Mouse (Mus musculus): ENCODE results near the gene Fancb. TPM values are rescaled to one million over a fixed set of nuclear protein-coding genes. Genes with fewer than 3 reads are reported as not detected.

Gene Fancb
- polyA plus RNA-seq (2012; rRNA removed) = 3.5 and 4.0 TPM in 2 replicates

GRCm38 (mm10) chrX:164980193-164980775 lies at the start of gene Fancb, which contains the start of gene Mospd2:
Fancb (plus strand) TSS chrX:164980592.
Mospd2 (minus strand) TSS chrX:164980375.

DNA sequence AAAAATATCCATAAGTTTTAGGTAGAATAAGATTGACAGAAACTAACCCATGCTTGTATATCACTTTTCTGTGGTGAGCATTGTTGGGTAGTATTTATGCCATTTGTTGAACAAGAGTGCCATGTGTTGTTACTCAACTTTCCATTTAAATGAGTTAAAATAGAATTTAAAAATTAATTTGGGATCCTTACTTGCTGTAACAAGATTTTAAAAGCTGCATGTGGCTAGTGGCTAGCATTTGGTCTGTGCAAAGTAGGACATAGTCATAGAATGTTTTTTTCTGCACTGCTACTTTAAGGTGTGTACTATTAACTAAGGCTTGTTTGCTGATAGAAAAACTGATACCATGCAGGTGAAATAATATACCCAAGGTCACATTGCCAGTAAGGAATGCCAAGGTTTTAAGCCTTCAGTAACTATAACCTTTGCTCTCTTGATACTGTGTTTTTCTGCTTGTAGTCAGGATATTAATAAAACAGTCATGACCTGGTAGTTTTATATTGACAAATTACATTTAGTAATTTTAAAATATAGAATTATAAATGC lies 24.5 kb downstream of the Fancb start, which contains the start of gene Gm17604:
Gene Gm17604, minus strand, starts transcription at position 51 of the 546 bp plus-strand sequence.

Other genes starting within 250 kb of the Fancb start
- 6.3 and 6.9 TPM in 2 replicates for gene Mospd2, start 217 bp upstream of the Fancb start, polyA plus RNA-seq (2012; rRNA removed)
- gene Gm17604, start 24.2 kb downstream of the Fancb start, polyA plus RNA-seq (2012; rRNA removed) = not detected in 2 replicates

Data from liver, embryonic 14 days (tissue).